Mouse (Mus musculus) liver, embryonic 14.5 days (tissue): ENCODE measurements around the gene Cpne6. TPM values are rescaled to one million over a fixed set of nuclear protein-coding genes. Genes with fewer than 3 reads are reported as not detected.

Experiments used
- ATAC-seq: fragments of 200-750 bp; cut with Nextera tagmentation; 2 replicates; pipeline ENCODE4 v1.8.0; 2017; ENCODE audit warnings: moderate number of reproducible peaks, mild to moderate bottlenecking, moderate library complexity; ENCODE audit not compliant: insufficient read depth
- DNase-seq, 3 experiments: peaks; one replicate each; pipeline ENCODE4 v3.0.0-alpha.2; 2012 to 2013; ENCODE audit warnings: low read depth in 3 of 3, low spot score in 3 of 3
- H3K27ac ChIP-seq: fragments of 300-500 bp; sonication (generic); 2 replicates; pipeline ENCODE4 v1.5.1; 2014; ENCODE audit warnings: moderate library complexity, mild to moderate bottlenecking, control low read depth, inconsistent platforms
- H3K27me3 ChIP-seq: fragments of 300-500 bp; sonication (generic); 2 replicates; pipeline ENCODE4 v1.6.1; 2014; ENCODE audit warnings: mild to moderate bottlenecking, low read length, moderate library complexity; ENCODE audit not compliant: control insufficient read depth, insufficient read depth
- H3K36me3 ChIP-seq: fragments of 300-500 bp; sonication (generic); replicated peaks from 2 replicates; pipeline ENCODE4 v1.6.1; 2014; ENCODE audit warnings: low read depth; ENCODE audit not compliant: control insufficient read depth, insufficient read depth
- H3K4me1 ChIP-seq, 2 experiments: fragments of 200-500 bp in 1 of 2; fragments of 300-500 bp in 1 of 2; sonication (generic) in 1 of 2; replicated peaks; 2 replicates each; pipeline ENCODE4 v1.6.1; 2012 to 2014; ENCODE audit warnings: antibody characterized with exemption in 1 of 2, inconsistent platforms in 1 of 2, low read length in 1 of 2; ENCODE audit not compliant: control insufficient read depth in 2 of 2, insufficient read depth in 2 of 2
- H3K4me2 ChIP-seq: fragments of 300-500 bp; sonication (generic); 2 replicates; pipeline ENCODE4 v1.6.1; 2014; ENCODE audit warnings: low read depth, mild to moderate bottlenecking, control low read depth, moderate library complexity
- H3K4me3 ChIP-seq, 2 experiments: fragments of 200-500 bp in 1 of 2; fragments of 300-500 bp in 1 of 2; sonication (generic) in 1 of 2; 2 replicates each; pipeline ENCODE4 v1.5.1; 2012 to 2014; ENCODE audit warnings: low read depth in 2 of 2, low read length in 2 of 2, mild to moderate bottlenecking in 2 of 2, control low read depth in 1 of 2, inconsistent platforms in 1 of 2, moderate library complexity in 1 of 2; ENCODE audit not compliant: insufficient read depth in 1 of 2
- H3K9ac ChIP-seq: fragments of 300-500 bp; sonication (generic); replicated peaks from 2 replicates; pipeline ENCODE4 v1.6.1; 2014; ENCODE audit warnings: mild to moderate bottlenecking, control low read depth, moderate library complexity
- H3K9me3 ChIP-seq: fragments of 300-500 bp; sonication (generic); 2 replicates; pipeline ENCODE4 v1.6.1; 2016; ENCODE audit warnings: low read length, mixed read lengths; ENCODE audit not compliant: control insufficient read depth
- CTCF ChIP-seq: IDR thresholded peaks from 2 replicates; pipeline ENCODE4 v1.5.1; 2016; ENCODE audit warnings: antibody characterized with exemption, low read depth, control low read depth
- EP300 ChIP-seq: IDR thresholded peaks from 2 replicates; pipeline ENCODE4 v1.6.1; 2016; ENCODE audit warnings: antibody characterized with exemption, low read depth
- WGBS: fragments of 180-500 bp; shearing (Covaris S2); extraction: QIAGEN DNeasy Blood & Tissue Kit; methylation state at CpG from one replicate; pipeline ENCODE4 v1.1.7; 2014; ENCODE audit not compliant: insufficient replicate concordance; 5-methylcytosine and 5-hydroxymethylcytosine counted together
- polyA plus RNA-seq, 2 experiments: library from polyadenylated mRNA; depleted of rRNA in 1 of 2; stranded (reverse) in 1 of 2; unstranded in 1 of 2; fragments of >200 nt; fragmentation: Nextera tagmentation in 1 of 2; extraction: Ambion mirVana in 1 of 2; gene quantifications; 2 replicates each; pipeline versions ENCODE4 v1.2.1 to v1.2.3; 2012 to 2014

Cpne6 gene
- polyA plus RNA-seq, 2 experiments: 0.06 TPM; not detected in 1

GRCm38 (mm10) chr14:55469041-55469440 lies 41.2 kb upstream of the Cpne6 start:
- 56% methylated on average over 2 of the region's 2 CpGs for WGBS
- H3K27ac ChIP-seq: no peak overlapping the region
- no peak overlapping the region for H3K4me2 ChIP-seq
- no peaks in the 10 kb centered on the region for H3K9me3 ChIP-seq
- ATAC-seq (no peak), DNase-seq (no peak)
- no peaks in the 10 kb centered on the region for H3K36me3 ChIP-seq
- peaks cover 0 to 18% of the 10 kb centered on the region in 2 experiments; a peak in 3 of 4 replicates for H3K4me1 ChIP-seq
- no peak for TF ChIP-seq EP300
- TF ChIP-seq CTCF: no peak
- no peak overlapping the region for H3K4me3 ChIP-seq
- H3K27me3 ChIP-seq: no peaks in the 10 kb centered on the region
- no peak overlapping the region for H3K9ac ChIP-seq

- Histone ChIP-seq H3K4me2 (no peak overlapping the region), H3K27ac (no peak overlapping the region)
Measured at GRCm38 (mm10) chr14:55469821-55470220, 40.4 kb upstream of the Cpne6 start.

GRCm38 (mm10) chr14:55470806-55471205 lies 39.4 kb upstream of the Cpne6 start:
- no peak for DNase-seq
- H3K27ac ChIP-seq: no peak overlapping the region
- no peak for ATAC-seq

More at GRCm38 (mm10) chr14:55469821-55470220, 40.4 kb upstream of the Cpne6 start:
- Histone ChIP-seq H3K4me3 (no peak overlapping the region), H3K36me3 (no peaks in the 10 kb centered on the region), H3K9ac (no peak overlapping the region), H3K9me3 (no peaks in the 10 kb centered on the region), H3K27me3 (no peaks in the 10 kb centered on the region), H3K4me1 (peaks cover 0 to 17% of the 10 kb centered on the region in 2 experiments; a peak in 3 of 4 replicates)
- TF ChIP-seq CTCF (no peak), EP300 (no peak)
- ATAC-seq: no peak
- 72% methylated on average over 6 of the region's 6 CpGs for whole genome bisulfite sequencing
- no peak for DNase-seq

DNA sequence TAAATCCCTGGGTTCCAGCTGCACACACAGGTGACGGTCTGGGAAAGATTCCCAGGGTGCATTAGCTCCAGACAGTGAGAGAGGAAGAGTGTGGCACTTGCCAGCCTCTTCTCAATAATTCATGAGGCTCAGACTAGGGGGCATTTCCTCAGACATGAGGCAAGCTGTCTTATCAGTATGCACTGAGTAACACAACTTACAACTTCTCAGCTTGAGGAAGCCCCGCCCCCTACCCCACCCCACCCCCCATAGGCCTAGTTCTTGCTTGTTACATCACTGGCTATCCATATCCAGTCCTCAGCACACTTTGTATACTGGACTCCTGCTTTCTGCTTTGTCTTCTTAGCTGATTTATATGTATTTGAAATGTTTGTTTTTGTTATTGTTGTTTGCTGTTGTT lies 34.6 kb upstream of the Cpne6 start:
- H3K27ac ChIP-seq: no peak overlapping the region
- no peak overlapping the region for H3K4me3 ChIP-seq
- WGBS: 25% methylated on average over 2 of the region's 2 CpGs
- no peak overlapping the region; the same call in 1 of the 2 replicates for H3K9ac ChIP-seq
- no peaks in the 10 kb centered on the region for H3K27me3 ChIP-seq
- no peaks in the 10 kb centered on the region for H3K9me3 ChIP-seq
- TF ChIP-seq EP300 (no peak), CTCF (no peak)
- peaks cover 31 to 44% of the 10 kb centered on the region in 2 experiments for H3K4me1 ChIP-seq
- H3K36me3 ChIP-seq: no peaks in the 10 kb centered on the region
- ATAC-seq (0 out of 2 replicates have a peak, but pooled peaks have one; percentile 12), DNase-seq (no peak)
- H3K4me2 ChIP-seq: peak overlapping the region; percentile 22; the same call in 1 of the 2 replicates

More at GRCm38 (mm10) chr14:55470806-55471205, 39.4 kb upstream of the Cpne6 start:
- TF ChIP-seq EP300: no peak
- no peak for TF ChIP-seq CTCF
- H3K9me3 ChIP-seq: no peaks in the 10 kb centered on the region
- 3% methylated on average over 10 of the region's 10 CpGs for WGBS
- peaks cover 5 to 25% of the 10 kb centered on the region in 2 experiments for H3K4me1 ChIP-seq
- no peaks in the 10 kb centered on the region for H3K36me3 ChIP-seq
- H3K27me3 ChIP-seq: no peaks in the 10 kb centered on the region
- no peak overlapping the region for H3K4me3 ChIP-seq
- H3K4me2 ChIP-seq: peak overlapping the region; percentile 31
- no peak overlapping the region for H3K9ac ChIP-seq

DNA sequence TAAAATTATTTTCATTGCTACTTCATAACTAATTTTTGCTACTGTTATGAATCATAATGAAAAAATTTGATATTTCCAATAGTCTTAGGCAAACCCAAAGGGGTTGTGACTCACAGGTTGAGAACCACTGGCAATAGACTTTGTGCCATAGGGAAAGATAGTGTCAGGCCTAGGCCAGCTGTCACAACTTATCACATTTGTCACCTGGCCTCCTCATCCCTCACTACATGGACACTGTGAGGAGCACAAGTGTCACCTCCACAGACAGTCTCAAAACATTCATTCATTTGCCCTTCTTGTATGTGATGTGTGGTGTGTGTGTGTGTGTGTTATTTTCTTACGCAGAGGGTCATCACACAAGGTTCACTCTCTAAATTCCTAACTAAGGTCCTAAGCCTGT lies 32.8 kb upstream of the Cpne6 start:
- Histone ChIP-seq H3K27me3 (no peaks in the 10 kb centered on the region), H3K9ac (peak overlapping the region; percentile 23; the same call in 1 of the 2 replicates), H3K4me3 (no peak overlapping the region; a peak in 1 of 4 replicates), H3K4me1 (peaks cover 34 to 43% of the 10 kb centered on the region in 2 experiments), H3K36me3 (no peaks in the 10 kb centered on the region), H3K27ac (peak overlapping the region; percentile 87), H3K4me2 (peak overlapping the region; percentile 84), H3K9me3 (no peaks in the 10 kb centered on the region)
- no peak for TF ChIP-seq CTCF
- TF ChIP-seq EP300: peak; percentile 42; the same call in 1 of the 2 replicates
- DNase-seq (peak in 2 of 3 experiments; percentile 45 to 47), ATAC-seq (peak; percentile 66)
- 89% methylated on average over 1 of the region's 1 CpGs for WGBS
